Mouse (Mus musculus): Measurements from ENCODE around the gene Rad23b. TPM values are rescaled to one million over a fixed set of nuclear protein-coding genes. Genes with fewer than 3 reads are reported as not detected.

Gene Rad23b
- polyA plus RNA-seq, 1 experiment from 2014 or later = 95.5 TPM

DNA sequence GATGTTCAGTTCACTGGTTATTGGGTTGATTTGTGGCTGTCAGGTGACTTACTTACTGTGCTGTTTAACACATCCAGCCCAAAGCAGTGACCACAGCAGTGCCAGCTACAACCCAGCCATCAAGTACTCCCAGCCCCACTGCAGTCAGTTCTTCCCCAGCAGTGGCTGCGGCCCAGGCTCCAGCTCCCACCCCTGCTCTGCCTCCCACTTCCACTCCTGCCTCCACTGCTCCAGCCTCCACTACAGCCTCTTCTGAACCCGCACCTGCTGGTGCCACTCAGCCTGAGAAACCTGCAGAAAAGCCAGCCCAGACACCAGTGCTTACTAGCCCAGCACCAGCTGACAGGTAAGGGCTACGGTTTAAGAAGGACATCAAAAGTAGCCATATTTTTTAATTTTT, 20.3 kb downstream of the Rad23b start:
- Histone ChIP-seq H3K9ac (ENCODE audit: low read length) (no peak overlapping the region), H3K4me3 (ENCODE audit: low read depth, low read length) (no peak overlapping the region), H3K9me3 (ENCODE audit: control insufficient read depth, low read length) (no peaks in the 10 kb centered on the region), H3K27me3 (ENCODE audit: control insufficient read depth, insufficient read depth, low read length) (no peaks in the 10 kb centered on the region), H3K36me3 (ENCODE audit: control insufficient read depth, insufficient read depth, low read length) (peaks cover 4% of the 10 kb centered on the region; the same call in 1 of the 2 replicates), H3K4me1 (ENCODE audit: control insufficient read depth, insufficient read depth, low read length) (no peaks in the 10 kb centered on the region), H3K4me2 (no peak overlapping the region), H3K27ac (ENCODE audit: low read depth, low read length) (no peak overlapping the region)
- ATAC-seq (ENCODE audit: low FRiP score) = no peak
- no peak for DNase-seq (ENCODE audit: low spot score, missing footprints)
- WGBS = 98% methylated on average over 3 of the region's 3 CpGs

GRCm38 (mm10) chr4:55371355-55371754, 21.5 kb downstream of the Rad23b start:
- Histone ChIP-seq H3K36me3 (ENCODE audit: control insufficient read depth, insufficient read depth, low read length) (peaks cover 4% of the 10 kb centered on the region; the same call in 1 of the 2 replicates), H3K9ac (ENCODE audit: low read length) (no peak overlapping the region), H3K27me3 (ENCODE audit: control insufficient read depth, insufficient read depth, low read length) (no peaks in the 10 kb centered on the region), H3K4me3 (ENCODE audit: low read depth, low read length) (no peak overlapping the region), H3K9me3 (ENCODE audit: control insufficient read depth, low read length) (no peaks in the 10 kb centered on the region), H3K4me1 (ENCODE audit: control insufficient read depth, insufficient read depth, low read length) (no peaks in the 10 kb centered on the region), H3K4me2 (no peak overlapping the region), H3K27ac (ENCODE audit: low read depth, low read length) (no peak overlapping the region)
- WGBS = 89% methylated on average over 7 of the region's 7 CpGs
- ATAC-seq (ENCODE audit: low FRiP score) (no peak), DNase-seq (ENCODE audit: low spot score, missing footprints) (no peak)

- no peaks in the 10 kb centered on the region for H3K27me3 ChIP-seq (ENCODE audit: control insufficient read depth, insufficient read depth, low read length)
- no peak overlapping the region for H3K4me2 ChIP-seq
- DNase-seq (ENCODE audit: low spot score, missing footprints) = no peak
- H3K4me1 ChIP-seq (ENCODE audit: control insufficient read depth, insufficient read depth, low read length) = no peaks in the 10 kb centered on the region
- H3K9me3 ChIP-seq (ENCODE audit: control insufficient read depth, low read length) = no peaks in the 10 kb centered on the region
- H3K36me3 ChIP-seq (ENCODE audit: control insufficient read depth, insufficient read depth, low read length) = peaks cover 23% of the 10 kb centered on the region
- H3K27ac ChIP-seq (ENCODE audit: low read depth, low read length) = no peak overlapping the region
- WGBS = 99% methylated on average over 2 of the region's 2 CpGs
- ATAC-seq (ENCODE audit: low FRiP score) = no peak
- H3K4me3 ChIP-seq (ENCODE audit: low read depth, low read length) = no peak overlapping the region
- no peak overlapping the region for H3K9ac ChIP-seq (ENCODE audit: low read length)
Observed at GRCm38 (mm10) chr4:55382350-55382749, 32.5 kb downstream of the Rad23b start.

DNA sequence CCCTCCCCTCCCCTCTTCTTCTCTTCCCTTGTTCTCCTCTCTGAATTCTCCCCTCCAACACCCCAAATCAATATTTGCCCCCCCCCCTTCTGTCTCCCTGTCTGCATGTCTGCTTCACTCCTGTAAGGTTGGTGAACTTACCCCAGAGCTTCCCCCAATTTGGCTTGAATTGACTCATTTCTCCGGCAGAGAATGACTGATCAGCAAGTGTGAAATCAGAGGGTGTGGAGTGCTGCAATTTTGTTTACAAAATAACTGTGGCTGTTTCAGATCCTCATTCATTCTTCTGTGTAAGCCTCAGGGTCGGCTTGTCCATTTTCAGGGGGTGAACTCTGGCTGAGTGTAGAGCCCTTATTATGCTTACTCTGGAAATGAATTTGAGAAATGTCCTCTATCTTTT, 36.9 kb downstream of the Rad23b start:
- H3K27me3 ChIP-seq (ENCODE audit: control insufficient read depth, insufficient read depth, low read length) = no peaks in the 10 kb centered on the region
- H3K9me3 ChIP-seq (ENCODE audit: control insufficient read depth, low read length) = no peaks in the 10 kb centered on the region
- H3K9ac ChIP-seq (ENCODE audit: low read length) = no peak overlapping the region
- WGBS = 82% methylated on average over 2 of the region's 2 CpGs
- no peaks in the 10 kb centered on the region for H3K4me1 ChIP-seq (ENCODE audit: control insufficient read depth, insufficient read depth, low read length)
- peaks cover 23% of the 10 kb centered on the region for H3K36me3 ChIP-seq (ENCODE audit: control insufficient read depth, insufficient read depth, low read length)
- no peak overlapping the region for H3K27ac ChIP-seq (ENCODE audit: low read depth, low read length)
- no peak for ATAC-seq (ENCODE audit: low FRiP score)
- DNase-seq (ENCODE audit: low spot score, missing footprints) = no peak
- H3K4me2 ChIP-seq = no peak overlapping the region
- H3K4me3 ChIP-seq (ENCODE audit: low read depth, low read length) = no peak overlapping the region

GRCm38 (mm10) chr4:55391480-55391879, 41.6 kb downstream of the Rad23b start:
- H3K9ac ChIP-seq (ENCODE audit: low read length) = no peak overlapping the region
- no peak overlapping the region for H3K4me2 ChIP-seq
- DNase-seq (ENCODE audit: low spot score, missing footprints) (peak; percentile 87), ATAC-seq (ENCODE audit: low FRiP score) (no peak)
- WGBS = 96% methylated on average over 1 of the region's 1 CpGs
- H3K4me3 ChIP-seq (ENCODE audit: low read depth, low read length) = no peak overlapping the region
- H3K4me1 ChIP-seq (ENCODE audit: control insufficient read depth, insufficient read depth, low read length) = no peaks in the 10 kb centered on the region
- H3K27ac ChIP-seq (ENCODE audit: low read depth, low read length) = no peak overlapping the region
- H3K9me3 ChIP-seq (ENCODE audit: control insufficient read depth, low read length) = no peaks in the 10 kb centered on the region
- no peaks in the 10 kb centered on the region for H3K27me3 ChIP-seq (ENCODE audit: control insufficient read depth, insufficient read depth, low read length)
- peaks cover 7% of the 10 kb centered on the region for H3K36me3 ChIP-seq (ENCODE audit: control insufficient read depth, insufficient read depth, low read length)

DNA sequence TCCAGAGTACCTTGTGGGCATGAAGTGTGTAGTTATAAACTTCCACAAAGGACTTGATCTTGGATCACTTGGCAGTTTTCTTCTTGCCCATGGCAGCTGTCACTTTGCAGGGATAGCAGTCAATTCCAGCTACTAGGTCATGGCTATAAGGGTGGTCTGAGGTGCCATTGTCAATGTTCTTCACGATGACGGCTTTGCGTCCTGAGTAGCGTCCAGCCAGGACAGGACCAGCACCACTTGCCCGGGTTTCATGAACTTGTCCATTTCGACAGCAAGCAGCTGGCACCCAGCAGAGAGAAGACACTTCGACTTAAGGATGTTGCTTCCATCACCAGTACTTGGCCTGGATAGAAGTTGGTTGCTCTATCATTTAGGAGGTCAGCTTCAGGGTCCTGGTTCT, 42.6 kb downstream of the Rad23b start:
- WGBS = 93% methylated on average over 7 of the region's 7 CpGs

DNA sequence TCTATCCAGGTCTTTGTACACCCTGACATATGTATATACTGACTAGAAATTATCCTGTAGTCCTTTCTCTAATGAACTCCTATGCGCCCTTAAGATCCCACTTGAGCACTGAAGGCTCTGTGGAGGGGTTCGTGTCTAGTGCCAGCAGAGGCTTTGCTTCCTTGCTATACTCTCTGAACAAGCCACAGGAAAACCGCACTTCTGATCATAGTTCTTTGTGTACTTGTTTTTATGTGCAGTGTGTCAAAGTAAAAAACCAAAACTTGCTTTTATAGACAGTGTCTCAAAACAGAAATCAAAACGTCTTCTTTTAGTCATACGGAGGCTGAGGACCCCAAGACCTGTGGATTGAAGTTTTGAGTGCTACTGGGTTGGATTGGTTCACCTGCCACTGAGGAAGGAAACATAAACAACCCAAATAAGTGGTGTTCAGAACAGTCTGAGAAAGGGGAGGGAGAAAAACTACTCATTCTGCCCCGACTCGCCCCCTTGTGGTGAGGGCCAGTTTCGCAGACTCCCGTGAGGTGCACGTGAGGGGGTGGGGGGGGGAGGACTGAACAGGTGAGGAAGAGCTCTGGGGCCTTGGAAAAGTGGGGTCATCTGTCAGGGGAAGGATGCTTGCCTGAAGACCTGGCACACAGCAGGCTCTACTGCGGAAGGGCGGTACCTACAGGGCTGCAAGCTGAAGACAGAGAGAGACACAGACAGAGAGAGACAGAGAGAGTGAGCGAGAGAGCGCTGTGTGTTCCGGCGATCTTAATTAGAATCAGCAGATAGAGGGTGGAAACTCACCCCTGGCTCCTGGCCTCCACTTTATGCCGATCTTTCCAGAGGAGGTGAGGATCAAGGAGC, 48.3 kb downstream of the Rad23b start:
- H3K27ac ChIP-seq (ENCODE audit: low read depth, low read length) = no peak overlapping the region
- H3K9me3 ChIP-seq (ENCODE audit: control insufficient read depth, low read length) = peaks cover 3% of the 10 kb centered on the region; the same call in 1 of the 2 replicates
- no peaks in the 10 kb centered on the region for H3K4me1 ChIP-seq (ENCODE audit: control insufficient read depth, insufficient read depth, low read length)
- no peaks in the 10 kb centered on the region for H3K36me3 ChIP-seq (ENCODE audit: control insufficient read depth, insufficient read depth, low read length)
- H3K4me2 ChIP-seq = no peak overlapping the region
- no peaks in the 10 kb centered on the region for H3K27me3 ChIP-seq (ENCODE audit: control insufficient read depth, insufficient read depth, low read length)
- H3K9ac ChIP-seq (ENCODE audit: low read length) = no peak overlapping the region
- H3K4me3 ChIP-seq (ENCODE audit: low read depth, low read length) = no peak overlapping the region
- WGBS = 45% methylated on average over 17 of the region's 17 CpGs
- ATAC-seq (ENCODE audit: low FRiP score) (no peak), DNase-seq (ENCODE audit: low spot score, missing footprints) (no peak)

More for the DNA sequence above, 42.6 kb downstream of the Rad23b start:
- no peaks in the 10 kb centered on the region for H3K27me3 ChIP-seq (ENCODE audit: control insufficient read depth, insufficient read depth, low read length)
- no peak overlapping the region for H3K4me2 ChIP-seq
- no peaks in the 10 kb centered on the region for H3K4me1 ChIP-seq (ENCODE audit: control insufficient read depth, insufficient read depth, low read length)
- H3K9me3 ChIP-seq (ENCODE audit: control insufficient read depth, low read length) = no peaks in the 10 kb centered on the region
- no peak overlapping the region for H3K27ac ChIP-seq (ENCODE audit: low read depth, low read length)
- ATAC-seq (ENCODE audit: low FRiP score) (no peak), DNase-seq (ENCODE audit: low spot score, missing footprints) (no peak)
- no peak overlapping the region for H3K9ac ChIP-seq (ENCODE audit: low read length)
- no peak overlapping the region for H3K4me3 ChIP-seq (ENCODE audit: low read depth, low read length)
- no peaks in the 10 kb centered on the region for H3K36me3 ChIP-seq (ENCODE audit: control insufficient read depth, insufficient read depth, low read length)

- Histone ChIP-seq H3K9me3 (ENCODE audit: control insufficient read depth, low read length) (peaks cover 3% of the 10 kb centered on the region; the same call in 1 of the 2 replicates), H3K9ac (ENCODE audit: low read length) (no peak overlapping the region), H3K36me3 (ENCODE audit: control insufficient read depth, insufficient read depth, low read length) (no peaks in the 10 kb centered on the region), H3K27me3 (ENCODE audit: control insufficient read depth, insufficient read depth, low read length) (no peaks in the 10 kb centered on the region), H3K4me3 (ENCODE audit: low read depth, low read length) (no peak overlapping the region), H3K27ac (ENCODE audit: low read depth, low read length) (no peak overlapping the region), H3K4me1 (ENCODE audit: control insufficient read depth, insufficient read depth, low read length) (no peaks in the 10 kb centered on the region), H3K4me2 (no peak overlapping the region)
- WGBS = 90% methylated on average over 11 of the region's 11 CpGs
- DNase-seq (ENCODE audit: low spot score, missing footprints) (no peak), ATAC-seq (ENCODE audit: low FRiP score) (no peak)
Observed at GRCm38 (mm10) chr4:55398901-55399300, 49.1 kb downstream of the Rad23b start.

DNA sequence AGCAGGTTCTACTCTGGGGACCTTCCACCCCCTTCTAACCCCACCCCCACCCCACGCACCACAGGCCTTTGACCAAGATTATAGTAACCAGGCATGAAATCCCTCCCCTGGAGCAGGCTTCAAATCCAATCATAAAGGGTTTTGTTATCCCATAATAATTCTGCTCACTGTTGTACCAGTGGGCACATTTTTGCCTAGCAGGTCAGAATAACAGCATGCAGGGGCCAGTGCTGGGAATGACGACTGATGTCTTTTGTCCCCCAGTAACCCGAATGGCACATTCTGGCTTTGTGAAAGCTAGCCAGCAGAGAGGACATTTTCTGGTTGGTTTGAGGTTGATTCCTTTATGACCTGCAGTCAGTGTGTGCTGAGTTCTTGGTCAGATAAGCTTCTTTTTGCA, 55.5 kb downstream of the Rad23b start:
- Histone ChIP-seq H3K4me1 (ENCODE audit: control insufficient read depth, insufficient read depth, low read length) (peaks cover 3% of the 10 kb centered on the region; the same call in 1 of the 2 replicates), H3K4me2 (no peak overlapping the region), H3K9ac (ENCODE audit: low read length) (no peak overlapping the region), H3K4me3 (ENCODE audit: low read depth, low read length) (no peak overlapping the region), H3K27ac (ENCODE audit: low read depth, low read length) (no peak overlapping the region), H3K36me3 (ENCODE audit: control insufficient read depth, insufficient read depth, low read length) (no peaks in the 10 kb centered on the region), H3K9me3 (ENCODE audit: control insufficient read depth, low read length) (peaks cover 3% of the 10 kb centered on the region; the same call in 1 of the 2 replicates), H3K27me3 (ENCODE audit: control insufficient read depth, insufficient read depth, low read length) (no peaks in the 10 kb centered on the region)
- ATAC-seq (ENCODE audit: low FRiP score) (0 out of 2 replicates have a peak, but pooled peaks have one; percentile 50), DNase-seq (ENCODE audit: low spot score, missing footprints) (no peak)
- WGBS = 33% methylated on average over 3 of the region's 3 CpGs

Data from midbrain, embryonic 11.5 days (tissue).